Mouse (Mus musculus): ENCODE measurements around the gene Wdr45. TPM values are rescaled to one million over a fixed set of nuclear protein-coding genes. Genes with fewer than 3 reads are reported as not detected.
"Not testable (repeated sequence)": the region's sequence is repeated elsewhere in the genome, so short reads cannot be mapped to it uniquely, and the experiment has no call there.

The Wdr45 gene
- polyA plus RNA-seq, 1 experiment from 2014 or later, result 21.5 TPM

DNA sequence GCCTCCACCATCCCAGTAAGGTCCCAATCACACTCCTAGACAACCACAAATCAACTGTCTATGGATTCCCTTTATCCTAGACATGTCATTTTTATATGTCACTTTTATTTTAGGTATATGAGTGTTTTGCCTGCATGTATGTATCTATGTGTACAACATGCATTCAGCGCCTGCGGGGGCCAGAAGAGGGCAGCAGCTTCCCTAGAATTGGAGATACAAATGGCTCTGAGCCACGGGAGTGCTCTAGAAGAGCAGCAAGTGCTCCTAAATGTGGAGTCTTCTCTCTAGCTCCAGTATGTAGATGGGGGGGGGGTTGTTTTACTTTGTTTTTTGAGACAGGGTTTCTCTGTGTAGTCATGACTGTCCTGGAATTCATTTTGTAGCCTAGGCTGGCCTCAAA is 39.5 kb downstream of the Wdr45 start:
- WGBS, result 14% methylated on average over 3 of the region's 3 CpGs

GRCm38 (mm10) chrX:7762137-7762920 is 48.2 kb downstream of the Wdr45 start, which contains the start of gene Tfe3:
Gene Tfe3 (plus strand): TSS chrX:7762560.
- Histone ChIP-seq H3K4me3 (peak within 1 kb of the TSS; percentile 74), H3K4me1 (peaks cover 11% of the 10 kb centered on the region; the same call in 1 of the 2 replicates), H3K9me3 (no peaks in the 10 kb centered on the region), H3K27me3 (ENCODE audit: insufficient read depth, poor library complexity, severe bottlenecking) (no peaks in the 10 kb centered on the region), H3K27ac (peak within 1 kb of the TSS; percentile 89), H3K36me3 (peaks cover 10% of the 10 kb centered on the region)
- 6% methylated on average over 38 of the region's 38 CpGs for WGBS
- DNase-seq (ENCODE audit: low spot score), result peak; percentile 97

More for the DNA sequence above, 39.5 kb downstream of the Wdr45 start:
- not testable (repeated sequence) for H3K4me1 ChIP-seq; H3K9me3 ChIP-seq; H3K36me3 ChIP-seq; H3K4me3 ChIP-seq; H3K27me3 ChIP-seq (ENCODE audit: insufficient read depth, poor library complexity, severe bottlenecking); H3K27ac ChIP-seq; DNase-seq (ENCODE audit: low spot score)

DNA sequence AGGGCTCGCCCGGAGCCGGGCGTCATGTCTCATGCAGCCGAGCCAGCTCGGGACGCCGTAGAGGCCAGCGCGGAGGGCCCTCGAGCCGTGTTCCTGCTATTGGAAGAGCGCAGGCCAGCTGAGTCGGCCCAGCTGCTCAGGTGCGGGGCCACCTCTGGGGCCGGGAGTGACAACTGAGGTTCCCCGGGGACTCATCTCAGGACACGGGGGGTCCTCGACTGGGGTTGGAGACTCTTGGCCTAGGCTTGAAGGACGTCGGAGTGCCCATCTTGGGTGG is 48.7 kb downstream of the Wdr45 start:
- Histone ChIP-seq H3K36me3 (peaks cover 15% of the 10 kb centered on the region), H3K27ac (peak overlapping the region; percentile 89), H3K4me1 (peaks cover 11% of the 10 kb centered on the region; the same call in 1 of the 2 replicates), H3K27me3 (ENCODE audit: insufficient read depth, poor library complexity, severe bottlenecking) (no peaks in the 10 kb centered on the region), H3K4me3 (peak overlapping the region; percentile 74), H3K9me3 (no peaks in the 10 kb centered on the region)
- 19% methylated on average over 21 of the region's 21 CpGs for WGBS
- no peak for DNase-seq (ENCODE audit: low spot score)

DNA sequence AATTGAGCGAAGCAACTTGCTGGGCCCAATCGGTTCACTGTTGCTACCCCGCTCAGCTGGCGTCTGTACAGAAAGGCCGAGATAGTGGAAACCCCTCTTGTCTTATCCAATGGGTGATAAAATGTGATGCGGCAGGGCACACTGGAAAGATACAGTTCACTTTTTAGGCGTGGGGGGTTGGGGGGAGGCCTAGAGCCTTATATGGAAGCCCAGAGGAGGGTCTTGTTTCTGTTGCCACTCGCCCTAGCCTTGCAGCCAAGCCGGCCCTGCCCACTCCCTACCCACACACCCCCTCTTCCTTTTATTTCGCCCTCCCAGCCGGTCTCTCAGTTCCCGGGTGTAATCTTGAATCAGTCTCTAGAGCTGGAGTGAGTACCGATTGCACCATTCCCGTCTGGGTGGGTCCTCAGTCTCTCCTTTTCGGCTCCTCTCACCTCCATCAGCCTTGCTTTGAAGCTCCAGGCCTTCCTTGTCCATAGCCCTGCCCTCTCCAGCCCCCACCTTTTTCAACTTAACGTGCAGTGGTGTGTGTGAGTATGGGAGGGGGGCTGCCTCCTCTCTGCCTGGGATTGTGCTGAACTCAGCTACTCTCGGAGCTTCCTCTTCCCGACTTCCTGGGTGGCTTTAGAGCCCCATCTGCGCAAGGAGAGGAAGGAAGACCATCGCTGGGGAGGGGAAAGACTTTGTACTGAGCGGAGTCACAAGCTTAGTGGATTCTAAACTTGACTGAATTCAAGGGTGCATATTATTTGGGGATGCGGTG is 49.7 kb downstream of the Wdr45 start:
- Histone ChIP-seq H3K4me3 (peak overlapping the region; percentile 74), H3K27me3 (ENCODE audit: insufficient read depth, poor library complexity, severe bottlenecking) (no peaks in the 10 kb centered on the region), H3K36me3 (peaks cover 17% of the 10 kb centered on the region), H3K9me3 (no peaks in the 10 kb centered on the region), H3K27ac (peak overlapping the region; percentile 89), H3K4me1 (peaks cover 11% of the 10 kb centered on the region; the same call in 1 of the 2 replicates)
- 10% methylated on average over 22 of the region's 22 CpGs for WGBS
- no peak for DNase-seq (ENCODE audit: low spot score)

- Histone ChIP-seq H3K36me3 (peaks cover 21% of the 10 kb centered on the region), H3K4me3 (peak overlapping the region; percentile 74), H3K4me1 (peaks cover 11% of the 10 kb centered on the region; the same call in 1 of the 2 replicates), H3K27ac (peak overlapping the region; percentile 36; the same call in 1 of the 2 replicates), H3K27me3 (ENCODE audit: insufficient read depth, poor library complexity, severe bottlenecking) (no peaks in the 10 kb centered on the region), H3K9me3 (no peaks in the 10 kb centered on the region)
- 18% methylated on average over 9 of the region's 9 CpGs for WGBS
- DNase-seq (ENCODE audit: low spot score), result no peak
Measured at GRCm38 (mm10) chrX:7764657-7765280, 50.6 kb downstream of the Wdr45 start.

DNA sequence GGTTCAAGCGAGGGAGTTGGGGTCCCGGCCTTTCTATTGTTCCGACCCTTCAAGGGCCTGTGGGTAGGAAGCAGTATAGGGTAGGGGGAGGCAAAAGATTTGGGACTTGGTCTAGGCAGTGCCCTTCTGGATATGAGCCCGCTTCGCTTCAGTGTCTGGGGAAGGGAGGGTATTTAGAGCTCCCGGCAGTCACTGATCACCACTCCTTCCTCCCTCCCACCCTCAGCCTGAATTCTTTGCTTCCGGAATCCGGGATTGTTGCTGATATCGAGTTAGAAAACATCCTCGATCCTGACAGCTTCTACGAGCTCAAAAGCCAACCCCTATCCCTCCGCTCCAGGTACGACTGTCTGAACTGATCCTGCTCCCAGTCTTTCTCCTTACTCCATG is 51.1 kb downstream of the Wdr45 start:
- Histone ChIP-seq H3K4me3 (peak overlapping the region; percentile 74), H3K4me1 (peaks cover 11% of the 10 kb centered on the region; the same call in 1 of the 2 replicates), H3K27me3 (ENCODE audit: insufficient read depth, poor library complexity, severe bottlenecking) (no peaks in the 10 kb centered on the region), H3K36me3 (peaks cover 26% of the 10 kb centered on the region), H3K27ac (peak overlapping the region; percentile 36; the same call in 1 of the 2 replicates), H3K9me3 (no peaks in the 10 kb centered on the region)
- DNase-seq (ENCODE audit: low spot score), result no peak
- 25% methylated on average over 13 of the region's 13 CpGs for WGBS

GRCm38 (mm10) chrX:7765764-7766163 is 51.6 kb downstream of the Wdr45 start:
- Histone ChIP-seq H3K36me3 (peaks cover 31% of the 10 kb centered on the region), H3K9me3 (no peaks in the 10 kb centered on the region), H3K27me3 (ENCODE audit: insufficient read depth, poor library complexity, severe bottlenecking) (no peaks in the 10 kb centered on the region), H3K4me1 (peaks cover 11% of the 10 kb centered on the region; the same call in 1 of the 2 replicates), H3K27ac (peak overlapping the region; percentile 36; the same call in 1 of the 2 replicates), H3K4me3 (peak overlapping the region; percentile 74)
- 13% methylated on average over 11 of the region's 11 CpGs for WGBS
- DNase-seq (ENCODE audit: low spot score), result peak; percentile 89

- DNase-seq (ENCODE audit: low spot score), result no peak
- 73% methylated on average over 7 of the region's 7 CpGs for WGBS
- no peaks in the 10 kb centered on the region for H3K27me3 ChIP-seq (ENCODE audit: insufficient read depth, poor library complexity, severe bottlenecking)
- H3K4me1 ChIP-seq, result peaks cover 10% of the 10 kb centered on the region; the same call in 1 of the 2 replicates
- H3K9me3 ChIP-seq, result no peaks in the 10 kb centered on the region
- no peak overlapping the region for H3K27ac ChIP-seq
- no peak overlapping the region for H3K4me3 ChIP-seq
- peaks cover 62% of the 10 kb centered on the region for H3K36me3 ChIP-seq
Measured at GRCm38 (mm10) chrX:7769302-7770017, 55.3 kb downstream of the Wdr45 start.

- no peaks in the 10 kb centered on the region for H3K9me3 ChIP-seq
- no peaks in the 10 kb centered on the region for H3K4me1 ChIP-seq
- no peaks in the 10 kb centered on the region for H3K27me3 ChIP-seq (ENCODE audit: insufficient read depth, poor library complexity, severe bottlenecking)
- H3K4me3 ChIP-seq, result no peak overlapping the region
- no peak overlapping the region for H3K27ac ChIP-seq
- DNase-seq (ENCODE audit: low spot score), result no peak
- 56% methylated on average over 2 of the region's 2 CpGs for WGBS
- H3K36me3 ChIP-seq, result peaks cover 48% of the 10 kb centered on the region
Measured at GRCm38 (mm10) chrX:7772766-7773165, 58.6 kb downstream of the Wdr45 start.

DNA sequence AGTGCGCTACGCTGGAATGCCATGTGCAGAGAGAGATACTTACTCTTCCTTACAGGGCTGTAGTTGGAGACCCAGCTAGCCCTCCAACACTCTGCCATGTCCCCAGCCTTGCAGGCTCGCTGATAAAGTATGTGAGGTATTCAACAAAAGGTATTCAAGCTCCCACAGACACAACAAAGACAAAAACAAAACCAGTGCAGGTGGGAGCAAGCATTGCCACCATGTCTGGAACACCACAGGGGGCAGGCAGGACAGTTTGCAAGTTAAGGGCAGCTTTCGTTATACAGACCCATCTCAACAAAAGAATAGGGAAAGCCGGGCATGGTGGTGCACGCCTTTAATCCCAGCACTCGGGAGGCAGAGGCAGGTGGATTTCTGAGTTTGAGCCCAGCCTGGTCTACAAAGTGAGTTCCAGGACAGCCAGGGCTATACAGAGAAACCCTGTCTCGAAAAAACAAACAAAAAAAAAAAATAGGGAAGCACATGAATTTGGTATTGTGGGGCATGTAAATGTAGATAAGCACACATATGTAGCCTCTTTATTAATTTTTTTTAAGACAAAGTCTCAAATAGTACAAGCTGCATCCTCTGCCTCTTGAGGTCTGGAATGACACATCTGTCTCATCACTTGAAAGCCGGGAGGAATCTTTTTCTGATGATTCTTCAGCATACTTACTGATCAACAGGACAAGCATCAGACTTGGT is 61.5 kb downstream of the Wdr45 start:
- H3K27me3 ChIP-seq (ENCODE audit: insufficient read depth, poor library complexity, severe bottlenecking), result no peaks in the 10 kb centered on the region
- no peak overlapping the region for H3K4me3 ChIP-seq
- H3K27ac ChIP-seq, result no peak overlapping the region
- no peaks in the 10 kb centered on the region for H3K9me3 ChIP-seq
- WGBS, result 74% methylated on average over 9 of the region's 9 CpGs
- no peaks in the 10 kb centered on the region for H3K4me1 ChIP-seq
- no peak for DNase-seq (ENCODE audit: low spot score)
- peaks cover 32% of the 10 kb centered on the region for H3K36me3 ChIP-seq

DNA sequence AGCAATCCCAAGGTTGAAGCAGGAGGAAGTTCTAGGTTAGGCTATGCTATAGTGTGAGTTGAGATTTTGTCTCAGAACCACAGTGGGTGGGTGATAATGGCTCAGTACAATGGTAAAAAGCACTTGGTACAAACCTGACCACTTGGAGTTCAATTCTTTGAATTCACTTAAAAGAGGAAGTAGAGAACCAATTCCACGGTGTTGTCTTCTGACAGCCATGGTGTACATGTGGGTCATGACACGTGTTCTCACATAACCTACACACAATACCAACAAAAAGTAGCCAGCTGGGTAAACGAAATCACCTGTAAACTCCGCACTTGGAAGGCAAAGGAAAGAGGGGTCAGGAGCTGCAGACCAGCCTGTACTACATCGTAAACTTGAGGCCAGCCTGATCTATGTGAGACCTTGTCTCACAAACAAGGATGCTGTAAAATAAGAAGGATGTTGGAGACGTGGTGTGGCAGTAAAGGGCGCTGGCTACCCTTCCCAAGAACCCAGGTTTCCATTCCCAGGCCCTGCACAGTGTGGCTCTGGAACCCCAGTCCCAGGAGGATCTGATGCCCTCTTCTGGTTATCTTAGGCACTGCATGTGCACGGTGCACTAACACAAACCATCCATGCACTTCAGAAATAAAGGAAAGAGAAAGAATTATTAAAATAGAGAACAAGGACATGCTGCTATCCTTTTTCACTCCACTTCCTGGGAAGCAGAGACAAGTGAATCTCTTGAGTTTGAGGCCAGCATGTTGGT is 62.4 kb downstream of the Wdr45 start:
- H3K27me3 ChIP-seq (ENCODE audit: insufficient read depth, poor library complexity, severe bottlenecking), result no peaks in the 10 kb centered on the region
- no peaks in the 10 kb centered on the region for H3K9me3 ChIP-seq
- H3K4me3 ChIP-seq, result no peak overlapping the region
- WGBS, result 45% methylated on average over 8 of the region's 8 CpGs
- no peak overlapping the region for H3K27ac ChIP-seq
- H3K36me3 ChIP-seq, result peaks cover 27% of the 10 kb centered on the region
- DNase-seq (ENCODE audit: low spot score), result no peak
- no peaks in the 10 kb centered on the region for H3K4me1 ChIP-seq

Measured in heart, embryonic 10.5 days (tissue).